Mouse (Mus musculus) testis, adult 2 months (tissue): ENCODE data around the gene Zcchc8. TPM values are rescaled to one million over a fixed set of nuclear protein-coding genes. Genes with fewer than 3 reads are reported as not detected.
A peak's percentile ranks its signal among the peaks of the same experiment; 100 is the strongest.
"Not testable (repeated sequence)": the region's sequence is repeated elsewhere in the genome, so short reads cannot be mapped to it uniquely, and the experiment has no call there.

Experiments used
- H3K27ac ChIP-seq: fragments of 200-500 bp; 2 replicates; pipeline ENCODE4 v1.5.1; 2012; ENCODE audit warnings: low read depth, low read length; ENCODE audit not compliant: control insufficient read depth, insufficient read depth
- H3K27me3 ChIP-seq: fragments of 200-500 bp; 2 replicates; pipeline ENCODE4 v1.6.1; 2012; ENCODE audit warnings: mild to moderate bottlenecking, low read length, moderate library complexity; ENCODE audit not compliant: control insufficient read depth, insufficient read depth
- H3K36me3 ChIP-seq: fragments of 200-500 bp; 2 replicates; pipeline ENCODE4 v1.6.1; 2012; ENCODE audit warnings: mild to moderate bottlenecking, low read length; ENCODE audit not compliant: control insufficient read depth, insufficient read depth
- H3K4me1 ChIP-seq: fragments of 200-500 bp; 2 replicates; pipeline ENCODE4 v1.6.1; 2012; ENCODE audit warnings: low read length; ENCODE audit not compliant: control insufficient read depth, insufficient read depth
- H3K4me3 ChIP-seq: fragments of 200-500 bp; 2 replicates; pipeline ENCODE4 v1.5.1; 2012; ENCODE audit warnings: low read depth, mild to moderate bottlenecking, low read length, moderate library complexity, mixed read lengths; ENCODE audit not compliant: control insufficient read depth
- CTCF ChIP-seq: fragments of 200-500 bp; IDR thresholded peaks from 2 replicates; pipeline ENCODE4 v1.5.1; 2012; ENCODE audit warnings: low read depth, mild to moderate bottlenecking, inconsistent platforms, low read length, moderate library complexity; ENCODE audit not compliant: control insufficient read depth, insufficient read depth, insufficient replicate concordance
- POLR2A ChIP-seq: fragments of 200-500 bp; IDR thresholded peaks from 2 replicates; pipeline ENCODE4 v1.6.1; 2012; ENCODE audit warnings: low read depth, mild to moderate bottlenecking, inconsistent platforms, low read length, moderate library complexity; ENCODE audit not compliant: control insufficient read depth
- polyA plus RNA-seq: library from polyadenylated mRNA; depleted of rRNA; stranded (reverse); fragments of >200 nt; gene quantifications from 2 replicates; pipeline ENCODE4 v1.2.3, GENCODE M21; 2012

The Zcchc8 gene
- polyA plus RNA-seq, 1 experiment = 49.2 TPM

DNA sequence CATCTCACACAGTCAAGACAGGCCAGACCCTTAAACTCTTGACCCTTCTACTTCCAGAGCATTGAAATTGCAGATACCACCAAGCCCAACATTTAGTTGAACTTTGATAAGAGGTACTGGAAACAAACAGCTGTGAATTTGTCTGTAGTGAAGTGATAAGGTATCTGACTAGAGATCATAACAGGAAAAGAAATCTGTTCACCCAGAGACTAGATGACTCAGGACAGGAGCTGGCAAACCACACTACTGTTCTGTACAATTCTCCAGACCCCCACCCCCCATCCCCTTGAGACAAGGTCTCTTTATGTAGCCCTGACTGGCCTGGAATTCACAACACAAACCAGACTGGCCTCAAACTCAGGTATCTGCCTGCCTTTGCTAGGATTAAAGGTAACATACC is 25.4 kb upstream of the Zcchc8 start:
- H3K27me3 ChIP-seq = no peaks in the 10 kb centered on the region
- peaks cover 1% of the 10 kb centered on the region for H3K36me3 ChIP-seq
- no peaks in the 10 kb centered on the region for H3K4me1 ChIP-seq
- no peak for TF ChIP-seq CTCF
- H3K27ac ChIP-seq = no peak overlapping the region; the same call in 1 of the 2 replicates
- peak overlapping the region; percentile 68 for H3K4me3 ChIP-seq

DNA sequence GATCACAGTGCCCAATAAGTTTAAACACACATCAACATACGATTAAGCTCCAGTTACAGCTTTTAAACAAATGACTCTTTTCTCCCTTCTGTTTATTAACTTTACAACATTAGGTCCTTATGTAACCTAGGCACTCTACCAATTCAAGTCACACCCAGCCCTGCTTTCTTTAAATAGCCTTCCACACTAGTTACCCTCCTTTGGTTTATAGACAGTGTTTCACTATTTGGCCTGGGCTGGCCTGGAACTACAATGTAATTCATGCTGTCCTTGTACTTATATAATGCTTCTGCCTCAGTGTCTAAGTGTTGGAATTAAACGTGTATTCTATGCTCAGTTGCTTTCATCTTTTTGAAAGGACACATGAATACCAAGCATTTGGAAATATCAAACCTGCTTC is 23.5 kb upstream of the Zcchc8 start:
- Histone ChIP-seq H3K4me3 (no peak overlapping the region), H3K27ac (no peak overlapping the region), H3K36me3 (peaks cover 1% of the 10 kb centered on the region), H3K4me1 (no peaks in the 10 kb centered on the region), H3K27me3 (no peaks in the 10 kb centered on the region)
- TF ChIP-seq POLR2A (no peak), CTCF (no peak)

DNA sequence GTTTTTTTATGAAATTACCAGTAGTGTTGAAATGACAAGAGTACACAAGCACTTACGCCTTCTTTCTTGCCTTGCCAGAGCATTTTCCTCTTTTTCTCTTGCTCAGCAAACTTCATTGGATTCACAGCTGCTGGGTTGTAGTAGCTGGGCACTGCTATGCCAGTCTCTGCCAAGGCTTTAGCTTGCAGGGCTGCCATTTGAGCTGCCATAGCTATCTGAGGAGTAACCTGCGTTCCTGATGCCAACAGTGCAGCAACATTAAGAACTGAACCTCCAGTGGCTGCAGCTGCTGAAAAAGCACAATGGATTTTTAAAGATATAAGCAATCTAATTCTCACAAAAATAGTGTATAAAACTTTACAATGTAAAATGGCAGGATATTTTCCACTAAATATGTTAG is 10.1 kb upstream of the Zcchc8 start:
- TF ChIP-seq CTCF = no peak
- no peak for TF ChIP-seq POLR2A
- Histone ChIP-seq H3K4me1 (no peaks in the 10 kb centered on the region), H3K4me3 (no peak overlapping the region), H3K27ac (no peak overlapping the region), H3K36me3 (peaks cover 5% of the 10 kb centered on the region; the same call in 1 of the 2 replicates), H3K27me3 (no peaks in the 10 kb centered on the region)

DNA sequence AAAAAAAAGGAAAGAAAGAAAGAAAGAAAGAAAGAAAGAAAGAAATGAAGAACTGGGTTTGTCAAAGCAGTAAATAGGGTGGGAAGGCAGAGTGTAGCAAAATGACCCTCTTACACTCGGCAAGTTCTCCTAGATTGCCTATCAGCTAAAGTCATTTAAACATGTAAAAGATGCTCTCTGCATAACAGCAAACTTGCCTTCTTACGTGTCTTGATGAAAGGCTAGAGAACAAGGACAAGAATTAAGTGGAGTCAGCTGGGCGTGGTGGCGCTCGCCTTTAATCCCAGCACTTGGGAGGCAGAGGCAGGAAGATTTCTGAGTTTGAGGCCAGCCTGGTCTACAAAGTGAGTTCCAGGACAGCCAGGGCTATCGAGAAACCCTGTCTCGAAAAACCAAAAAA is 2.9 kb upstream of the Zcchc8 start:
- not testable (repeated sequence) for H3K4me1 ChIP-seq, H3K27ac ChIP-seq, H3K27me3 ChIP-seq, H3K36me3 ChIP-seq, H3K4me3 ChIP-seq

DNA sequence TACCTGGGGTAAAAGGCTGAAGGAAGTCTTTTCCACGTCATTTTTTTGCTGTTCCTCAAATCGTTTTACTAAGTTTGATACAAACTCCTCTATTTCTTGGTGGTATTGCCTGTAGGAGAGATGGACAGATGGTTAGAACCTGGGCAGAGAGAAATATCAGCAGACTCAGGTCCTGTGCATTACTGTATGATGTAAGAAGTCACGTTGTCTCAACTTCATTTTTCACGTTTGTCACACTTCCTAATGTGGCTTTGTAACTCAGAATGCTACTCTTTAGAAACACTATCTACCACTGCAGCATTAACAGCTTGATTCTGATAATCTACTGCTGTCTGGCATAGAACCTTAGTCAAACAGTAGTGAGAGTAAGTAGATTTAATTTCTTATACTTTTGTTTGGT is 6.3 kb downstream of the Zcchc8 start:
- TF ChIP-seq CTCF (no peak), POLR2A (no peak)
- Histone ChIP-seq H3K36me3 (no peaks in the 10 kb centered on the region), H3K4me3 (no peak overlapping the region), H3K27me3 (no peaks in the 10 kb centered on the region), H3K27ac (no peak overlapping the region), H3K4me1 (no peaks in the 10 kb centered on the region)

DNA sequence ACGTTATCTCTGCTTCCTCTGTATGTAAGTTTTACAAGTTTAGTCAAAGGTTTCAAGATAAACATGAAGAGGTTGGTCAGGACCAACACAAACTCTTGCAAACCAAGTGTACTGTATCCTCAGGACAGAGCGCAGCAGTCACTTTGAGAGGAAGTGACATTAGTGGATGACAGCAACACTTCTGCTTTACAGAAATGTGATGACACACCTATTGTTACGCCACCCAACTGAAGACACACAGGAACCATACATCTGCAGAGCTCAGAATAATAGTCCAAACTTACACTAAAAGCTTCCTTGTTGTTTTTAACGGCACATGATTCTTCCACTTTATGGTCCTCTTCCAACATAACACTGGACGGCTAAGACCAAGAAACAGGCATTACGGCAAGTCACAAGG is 7.1 kb downstream of the Zcchc8 start:
- H3K36me3 ChIP-seq = no peaks in the 10 kb centered on the region
- no peaks in the 10 kb centered on the region for H3K4me1 ChIP-seq
- no peak overlapping the region for H3K27ac ChIP-seq
- H3K4me3 ChIP-seq = no peak overlapping the region
- no peak for TF ChIP-seq CTCF
- no peak for TF ChIP-seq POLR2A
- H3K27me3 ChIP-seq = no peaks in the 10 kb centered on the region

DNA sequence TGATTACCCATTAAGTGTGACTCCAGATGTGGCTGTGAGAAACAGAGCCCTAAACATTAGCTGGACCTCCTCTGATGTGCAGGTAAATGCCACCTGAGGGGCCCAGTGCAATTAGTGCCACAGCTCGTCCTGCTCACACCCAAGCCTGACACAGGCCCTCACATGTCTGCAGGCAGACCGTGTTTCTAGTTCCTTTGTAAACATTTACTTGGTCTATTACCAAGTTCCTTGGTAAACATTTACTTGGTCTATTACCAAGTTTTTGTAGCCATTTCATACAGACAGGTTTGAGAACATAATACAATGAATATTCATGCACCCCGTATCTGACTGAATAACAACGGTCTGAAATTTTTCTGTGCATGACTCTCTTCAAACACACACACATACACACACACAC is 11.3 kb downstream of the Zcchc8 start:
- Histone ChIP-seq H3K4me1 (no peaks in the 10 kb centered on the region), H3K27ac (no peak overlapping the region)
- TF ChIP-seq POLR2A = no peak
- TF ChIP-seq CTCF = no peak

DNA sequence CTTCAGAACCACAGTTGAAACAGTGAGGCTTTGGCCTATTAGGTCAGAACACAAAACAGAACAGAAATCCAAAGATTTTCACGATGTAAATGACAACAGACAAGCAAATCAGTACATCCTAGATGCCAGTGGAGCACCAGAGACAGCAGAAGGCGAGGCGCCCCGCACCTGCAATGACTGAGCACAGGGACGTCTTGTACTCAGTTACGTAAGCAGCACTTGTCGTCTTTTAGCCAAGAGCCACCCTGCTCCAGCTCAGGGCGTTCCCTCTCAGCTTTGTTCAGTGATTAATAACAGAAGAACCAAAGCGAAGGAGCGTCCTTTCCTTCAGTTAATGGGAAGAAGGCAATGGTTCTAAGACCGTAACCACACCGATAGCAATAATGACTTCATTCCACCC is 12.3 kb downstream of the Zcchc8 start:
- H3K4me3 ChIP-seq = no peak overlapping the region
- TF ChIP-seq CTCF (no peak), POLR2A (no peak)
- H3K27me3 ChIP-seq = no peaks in the 10 kb centered on the region
- H3K27ac ChIP-seq = no peak overlapping the region
- H3K36me3 ChIP-seq = peaks cover 2% of the 10 kb centered on the region
- no peaks in the 10 kb centered on the region for H3K4me1 ChIP-seq

More for the DNA sequence above, 11.3 kb downstream of the Zcchc8 start:
- no peak overlapping the region for H3K4me3 ChIP-seq
- no peaks in the 10 kb centered on the region; the same call in 1 of the 2 replicates for H3K36me3 ChIP-seq
- no peaks in the 10 kb centered on the region for H3K27me3 ChIP-seq
